Mouse (Mus musculus) heart, adult 11 months (tissue): ENCODE data around the gene Spats2.
A peak's percentile ranks its signal among the peaks of the same experiment; 100 is the strongest.

Experiments used
- DNase-seq: peaks from one replicate; pipeline ENCODE4 v3.0.0; 2022

Spats2 gene

GRCm38 (mm10) chr15:99098493-99098861 lies 27.2 kb upstream of the Spats2 start:
- DNase-seq, result peak; percentile 86

GRCm38 (mm10) chr15:99099139-99099556 lies 26.6 kb upstream of the Spats2 start:
- peak; percentile 89 for DNase-seq

GRCm38 (mm10) chr15:99099984-99100383 lies 25.7 kb upstream of the Spats2 start:
- DNase-seq, result no peak

- DNase-seq, result no peak
Measured at GRCm38 (mm10) chr15:99105238-99105637, 20.5 kb upstream of the Spats2 start.

- DNase-seq, result no peak
Measured at GRCm38 (mm10) chr15:99107866-99108265, 17.9 kb upstream of the Spats2 start.

- DNase-seq, result no peak
Measured at GRCm38 (mm10) chr15:99111139-99111538, 14.6 kb upstream of the Spats2 start.

GRCm38 (mm10) chr15:99111809-99112208 lies 13.9 kb upstream of the Spats2 start:
- DNase-seq, result no peak

- DNase-seq, result no peak
Measured at GRCm38 (mm10) chr15:99112843-99113395, 12.8 kb upstream of the Spats2 start.

GRCm38 (mm10) chr15:99113396-99113975 lies 12.2 kb upstream of the Spats2 start:
- DNase-seq, result peak; percentile 83

- DNase-seq, result no peak
Measured at GRCm38 (mm10) chr15:99114312-99115064, 11.2 kb upstream of the Spats2 start.

GRCm38 (mm10) chr15:99115065-99115423 lies 10.7 kb upstream of the Spats2 start:
- DNase-seq, result no peak

- peak; percentile 94 for DNase-seq
Measured at GRCm38 (mm10) chr15:99116539-99116938, 9.2 kb upstream of the Spats2 start.

- no peak for DNase-seq
Measured at GRCm38 (mm10) chr15:99120814-99121213, 4.9 kb upstream of the Spats2 start.

- no peak for DNase-seq
Measured at GRCm38 (mm10) chr15:99122642-99123041, 3.1 kb upstream of the Spats2 start.

GRCm38 (mm10) chr15:99126081-99126815 lies 532 bp downstream of the Spats2 start:
- DNase-seq, result peak; percentile 99

GRCm38 (mm10) chr15:99126816-99127365 lies 1.2 kb downstream of the Spats2 start:
- no peak for DNase-seq

GRCm38 (mm10) chr15:99127851-99128522 lies 2.3 kb downstream of the Spats2 start:
- no peak for DNase-seq

GRCm38 (mm10) chr15:99129441-99129840 lies 3.7 kb downstream of the Spats2 start:
- no peak for DNase-seq

GRCm38 (mm10) chr15:99129956-99130910 lies 4.5 kb downstream of the Spats2 start:
- no peak for DNase-seq

GRCm38 (mm10) chr15:99138389-99138788 lies 12.7 kb downstream of the Spats2 start:
- DNase-seq, result peak; percentile 36

- DNase-seq, result no peak
Measured at GRCm38 (mm10) chr15:99139669-99140068, 14.0 kb downstream of the Spats2 start.

GRCm38 (mm10) chr15:99150516-99150915 lies 24.8 kb downstream of the Spats2 start:
- DNase-seq, result no peak
